Mouse (Mus musculus): ENCODE measurements around the gene Vipr1. TPM values are rescaled to one million over a fixed set of nuclear protein-coding genes. Genes with fewer than 3 reads are reported as not detected.

The Vipr1 gene
- polyA plus RNA-seq (2012; rRNA removed): 0.67 and 1.1 TPM in 2 replicates

DNA sequence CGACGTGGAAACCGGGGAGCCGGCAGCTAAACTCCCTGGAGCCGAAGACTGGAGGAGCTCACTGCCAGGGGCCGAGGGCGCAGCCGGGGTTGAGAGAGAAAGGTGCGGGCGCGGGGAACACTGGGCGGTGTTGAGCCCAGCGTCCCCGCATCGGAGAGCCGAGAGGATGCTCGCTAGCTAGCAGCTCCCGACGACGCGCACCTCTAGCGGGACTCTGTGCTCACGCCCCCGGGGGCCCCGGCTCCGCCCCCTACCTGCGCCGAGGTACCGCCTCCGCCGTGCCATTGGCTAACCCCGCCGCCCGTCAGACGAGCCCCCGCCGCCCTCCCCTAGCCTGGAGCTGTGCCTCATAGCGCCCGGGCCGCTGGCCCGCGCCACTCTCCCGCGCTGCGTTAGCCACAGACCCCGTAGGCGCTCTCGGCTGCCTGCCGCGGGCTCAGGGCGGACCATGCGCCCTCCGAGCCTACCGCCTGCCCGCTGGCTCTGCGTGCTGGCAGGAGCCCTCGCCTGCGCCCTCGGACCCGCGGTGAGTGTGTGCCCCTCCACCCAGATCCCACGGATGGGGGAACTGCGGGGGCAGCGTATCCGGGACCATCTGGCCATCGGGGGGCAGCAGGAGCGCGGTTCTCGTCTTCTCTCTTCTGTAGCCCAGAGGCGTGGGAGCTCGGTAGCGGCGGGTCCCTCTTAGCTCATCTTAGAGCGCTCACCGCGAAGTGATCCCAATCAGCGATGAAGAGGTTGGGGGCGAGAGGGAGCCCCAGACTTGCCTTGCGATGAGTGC is at the start of gene Vipr1:
Gene Vipr1 (plus strand): TSS at position 316 of the 781 bp plus-strand sequence.

GRCm38 (mm10) chr9:121642001-121642400 is 515 bp upstream of the Vipr1 start, which contains the start of gene Lyzl4:
Gene Lyzl4, minus strand, starts transcription at chr9:121642096.

DNA sequence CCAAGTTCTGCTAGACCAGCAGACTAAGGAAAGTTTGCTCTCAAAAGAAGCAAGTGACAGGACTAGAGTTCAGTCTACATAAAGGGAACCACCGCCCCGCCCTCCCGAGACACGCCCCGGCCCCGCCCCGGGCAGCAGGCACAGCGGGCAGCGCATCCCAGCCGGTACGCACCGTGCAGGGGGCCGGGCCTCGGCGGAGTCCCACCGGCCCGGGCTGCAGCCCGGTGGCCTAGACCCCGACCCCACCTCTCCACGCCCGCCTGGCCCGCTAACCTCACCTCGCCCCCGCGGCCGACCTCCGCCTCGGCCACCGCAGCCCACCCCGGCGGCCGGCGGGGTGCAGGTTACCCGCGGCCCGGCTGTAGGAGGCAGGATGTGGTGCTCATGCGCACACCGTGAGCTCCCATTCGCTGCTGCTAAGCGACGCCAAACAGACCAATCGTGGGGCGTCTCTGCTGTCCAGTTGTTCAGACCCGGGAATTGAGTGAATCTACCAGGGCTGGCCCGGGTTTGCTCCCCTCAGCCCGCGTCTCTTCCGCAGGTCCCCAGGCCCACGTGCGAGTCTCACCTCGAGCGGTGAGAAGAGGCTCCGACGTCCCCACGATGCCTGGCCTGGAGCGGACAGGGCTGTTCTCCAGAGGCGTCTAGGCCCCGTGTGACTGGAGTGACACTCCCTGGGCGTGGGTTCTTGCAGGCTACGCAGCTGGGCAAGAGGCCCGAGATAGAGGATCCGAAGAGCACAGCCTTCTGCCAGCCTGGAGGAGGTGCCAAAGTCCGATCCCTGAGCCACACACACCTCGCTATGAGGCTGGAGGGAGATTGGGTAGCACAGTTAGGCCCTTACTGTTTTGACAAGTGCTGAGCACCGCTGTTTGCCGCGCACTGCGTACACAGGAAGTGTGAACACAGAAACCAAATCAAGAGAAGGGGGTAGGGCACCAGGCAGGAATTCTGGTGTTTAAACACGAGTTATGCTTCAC is 62.4 kb downstream of the Vipr1 start, which contains the start of gene Sec22c:
Gene Sec22c (minus strand): TSS at position 845 of the 980 bp plus-strand sequence.

GRCm38 (mm10) chr9:121709898-121710583 is 67.5 kb downstream of the Vipr1 start, which contains the start of gene Ss18l2:
Gene Ss18l2, plus strand, starts transcription at chr9:121710329.

DNA sequence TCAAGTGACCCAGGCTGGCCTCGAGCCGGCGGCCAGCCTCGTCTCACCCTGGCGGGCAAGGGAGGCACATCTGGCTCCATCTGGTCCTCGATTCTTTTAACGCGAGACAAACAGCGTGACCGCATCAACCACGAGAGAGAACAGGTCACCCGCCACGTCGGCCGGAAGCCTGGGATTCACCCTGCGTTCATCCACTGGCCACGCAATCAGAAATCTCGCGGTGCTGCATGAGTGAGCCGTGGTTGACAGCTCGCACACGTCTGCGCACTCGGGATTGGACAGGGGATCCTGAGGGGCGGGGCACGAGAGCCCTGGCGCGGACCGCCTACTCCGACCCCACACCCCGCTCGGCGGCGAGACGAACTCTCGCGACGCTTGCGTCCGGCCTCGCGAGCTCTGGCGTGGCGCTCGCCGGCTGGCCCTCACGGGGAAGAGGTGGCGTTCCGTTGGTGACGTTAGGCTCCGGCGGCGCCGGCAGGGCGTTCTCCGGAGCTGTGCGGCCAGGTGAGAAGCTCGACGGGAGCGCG is 76.3 kb downstream of the Vipr1 start, which contains the start of gene Nktr:
Gene Nktr (plus strand): TSS at position 378 of the 527 bp plus-strand sequence.

Other genes starting within 250 kb of the Vipr1 start
- 2.2 and 8.4 TPM in 2 replicates for gene Cck, start 147.0 kb upstream of the Vipr1 start, polyA plus RNA-seq (2012; rRNA removed)
- gene Lyzl4, start 620 bp upstream of the Vipr1 start, polyA plus RNA-seq (2012; rRNA removed): 0.06 TPM in 1 of 2 replicates, not detected in the other
- gene Sec22c, start 62.8 kb downstream of the Vipr1 start, polyA plus RNA-seq (2012; rRNA removed): 3.5 and 3.7 TPM in 2 replicates
- 6.1 and 7.1 TPM in 2 replicates for gene Ss18l2, start 67.6 kb downstream of the Vipr1 start, polyA plus RNA-seq (2012; rRNA removed)
- gene Nktr, start 76.5 kb downstream of the Vipr1 start, polyA plus RNA-seq (2012; rRNA removed): 10.8 and 14.6 TPM in 2 replicates
- gene Zfp651, start 116.6 kb downstream of the Vipr1 start, polyA plus RNA-seq (2012; rRNA removed): 23.5 and 24.2 TPM in 2 replicates
- gene Klhl40, start 134.9 kb downstream of the Vipr1 start, polyA plus RNA-seq (2012; rRNA removed): 1.4 and 2.0 TPM in 2 replicates
- 2.0 and 6.0 TPM in 2 replicates for gene Hhatl, start 149.8 kb downstream of the Vipr1 start, polyA plus RNA-seq (2012; rRNA removed)
- 0.49 TPM in 1 of 2 replicates, not detected in the other for gene Ccdc13, start 196.7 kb downstream of the Vipr1 start, polyA plus RNA-seq (2012; rRNA removed)
- 8.6 and 12.6 TPM in 2 replicates for gene Higd1a, start 215.6 kb downstream of the Vipr1 start, polyA plus RNA-seq (2012; rRNA removed)

All from stomach, adult 2 months (tissue).